Mouse (Mus musculus): ENCODE measurements around the gene Kat2b. TPM values are rescaled to one million over a fixed set of nuclear protein-coding genes. Genes with fewer than 3 reads are reported as not detected.
A peak's percentile ranks its signal among the peaks of the same experiment; 100 is the strongest.

The Kat2b gene
- total and polyA plus RNA-seq, 2 experiments from 2014 or later, result 2.4 to 20.9 TPM

- no peak for DNase-seq
- Histone ChIP-seq H3K4me1 (ENCODE audit: insufficient read depth) (no peaks in the 10 kb centered on the region), H3K4me2 (ENCODE audit: low read depth) (no peak overlapping the region), H3K4me3 (ENCODE audit: low read depth, low read length) (no peak overlapping the region), H3K9me3 (ENCODE audit: low read length) (no peaks in the 10 kb centered on the region), H3K9ac (no peak overlapping the region), H3K36me3 (ENCODE audit: insufficient read depth) (no peaks in the 10 kb centered on the region), H3K27ac (ENCODE audit: low read depth, low read length) (no peak overlapping the region), H3K27me3 (ENCODE audit: insufficient read depth, low read length) (no peaks in the 10 kb centered on the region)
- no peak for TF ChIP-seq CTCF (IDR thresholded peaks at IDR 0.05; ENCODE audit: low read depth)
- 60% methylated on average over 9 of the region's 9 CpGs for WGBS
- ATAC-seq, result no peak
These were observed 12.1 kb downstream of the Kat2b start for GRCm38 (mm10) chr17:53578776-53579175.

GRCm38 (mm10) chr17:53579612-53580011 lies 13.0 kb downstream of the Kat2b start:
- TF ChIP-seq CTCF (IDR thresholded peaks at IDR 0.05; ENCODE audit: low read depth), result no peak
- WGBS, result 51% methylated on average over 4 of the region's 4 CpGs
- Histone ChIP-seq H3K36me3 (ENCODE audit: insufficient read depth) (no peaks in the 10 kb centered on the region), H3K9me3 (ENCODE audit: low read length) (no peaks in the 10 kb centered on the region), H3K4me1 (ENCODE audit: insufficient read depth) (no peaks in the 10 kb centered on the region), H3K27ac (ENCODE audit: low read depth, low read length) (no peak overlapping the region), H3K9ac (no peak overlapping the region), H3K4me3 (ENCODE audit: low read depth, low read length) (no peak overlapping the region), H3K27me3 (ENCODE audit: insufficient read depth, low read length) (no peaks in the 10 kb centered on the region), H3K4me2 (ENCODE audit: low read depth) (no peak overlapping the region)
- DNase-seq, result no peak
- ATAC-seq, result no peak

- Histone ChIP-seq H3K9ac (no peak overlapping the region), H3K27ac (ENCODE audit: low read depth, low read length) (no peak overlapping the region), H3K27me3 (ENCODE audit: insufficient read depth, low read length) (no peaks in the 10 kb centered on the region), H3K36me3 (ENCODE audit: insufficient read depth) (no peaks in the 10 kb centered on the region), H3K9me3 (ENCODE audit: low read length) (no peaks in the 10 kb centered on the region), H3K4me1 (ENCODE audit: insufficient read depth) (no peaks in the 10 kb centered on the region), H3K4me3 (ENCODE audit: low read depth, low read length) (no peak overlapping the region), H3K4me2 (ENCODE audit: low read depth) (no peak overlapping the region)
- DNase-seq, result no peak
- WGBS, result 49% methylated on average over 3 of the region's 3 CpGs
- no peak for TF ChIP-seq CTCF (IDR thresholded peaks at IDR 0.05; ENCODE audit: low read depth)
- ATAC-seq, result no peak
These were observed 13.6 kb downstream of the Kat2b start for GRCm38 (mm10) chr17:53580237-53580636.

- H3K36me3 ChIP-seq (ENCODE audit: insufficient read depth), result no peaks in the 10 kb centered on the region
- H3K27ac ChIP-seq (ENCODE audit: low read depth, low read length), result no peak overlapping the region
- DNase-seq (no peak), ATAC-seq (no peak)
- no peak overlapping the region for H3K4me3 ChIP-seq (ENCODE audit: low read depth, low read length)
- TF ChIP-seq CTCF (IDR thresholded peaks at IDR 0.05; ENCODE audit: low read depth), result no peak
- peaks cover 6% of the 10 kb centered on the region; the same call in 1 of the 2 replicates for H3K4me1 ChIP-seq (ENCODE audit: insufficient read depth)
- no peak overlapping the region for H3K9ac ChIP-seq
- no peaks in the 10 kb centered on the region for H3K9me3 ChIP-seq (ENCODE audit: low read length)
- H3K27me3 ChIP-seq (ENCODE audit: insufficient read depth, low read length), result no peaks in the 10 kb centered on the region
- no peak overlapping the region for H3K4me2 ChIP-seq (ENCODE audit: low read depth)
- 43% methylated on average over 4 of the region's 4 CpGs for WGBS
These were observed 15.4 kb downstream of the Kat2b start for GRCm38 (mm10) chr17:53582026-53582585.

- WGBS, result 70% methylated on average over 7 of the region's 7 CpGs
- ATAC-seq (no peak), DNase-seq (no peak)
- Histone ChIP-seq H3K4me3 (ENCODE audit: low read depth, low read length) (no peak overlapping the region), H3K27me3 (ENCODE audit: insufficient read depth, low read length) (no peaks in the 10 kb centered on the region), H3K9ac (no peak overlapping the region), H3K4me1 (ENCODE audit: insufficient read depth) (peaks cover 9% of the 10 kb centered on the region; the same call in 1 of the 2 replicates), H3K4me2 (ENCODE audit: low read depth) (no peak overlapping the region), H3K27ac (ENCODE audit: low read depth, low read length) (no peak overlapping the region), H3K36me3 (ENCODE audit: insufficient read depth) (no peaks in the 10 kb centered on the region), H3K9me3 (ENCODE audit: low read length) (no peaks in the 10 kb centered on the region)
- no peak for TF ChIP-seq CTCF (IDR thresholded peaks at IDR 0.05; ENCODE audit: low read depth)
These were observed 16.1 kb downstream of the Kat2b start for GRCm38 (mm10) chr17:53582805-53583204.

- Histone ChIP-seq H3K4me3 (ENCODE audit: low read depth, low read length) (no peak overlapping the region), H3K36me3 (ENCODE audit: insufficient read depth) (no peaks in the 10 kb centered on the region), H3K9me3 (ENCODE audit: low read length) (no peaks in the 10 kb centered on the region), H3K27ac (ENCODE audit: low read depth, low read length) (no peak overlapping the region), H3K4me2 (ENCODE audit: low read depth) (no peak overlapping the region), H3K4me1 (ENCODE audit: insufficient read depth) (peaks cover 9% of the 10 kb centered on the region; the same call in 1 of the 2 replicates), H3K27me3 (ENCODE audit: insufficient read depth, low read length) (no peaks in the 10 kb centered on the region), H3K9ac (no peak overlapping the region)
- 77% methylated on average over 11 of the region's 11 CpGs for WGBS
- no peak for ATAC-seq
- TF ChIP-seq CTCF (IDR thresholded peaks at IDR 0.05; ENCODE audit: low read depth), result no peak
- DNase-seq, result peak; percentile 4
These were observed 17.4 kb downstream of the Kat2b start for GRCm38 (mm10) chr17:53583846-53584579.

All from forebrain, postnatal 0 days (tissue).